Mouse (Mus musculus) hindbrain, embryonic 13.5 days (tissue): ENCODE measurements around the gene Polr3g. TPM values are rescaled to one million over a fixed set of nuclear protein-coding genes. Genes with fewer than 3 reads are reported as not detected.
A peak's percentile ranks its signal among the peaks of the same experiment; 100 is the strongest.
"Not testable (repeated sequence)": the region's sequence is repeated elsewhere in the genome, so short reads cannot be mapped to it uniquely, and the experiment has no call there.

ENCODE experiments used
- ATAC-seq: fragments of 200-750 bp; cut with Nextera tagmentation; 2 replicates; pipeline ENCODE4 v1.8.0; 2017; ENCODE audit warnings: moderate TSS enrichment; ENCODE audit not compliant: low FRiP score
- H3K27ac ChIP-seq: fragments of 300-500 bp; sonication (generic); 2 replicates; pipeline ENCODE4 v1.5.1; 2015; ENCODE audit warnings: inconsistent platforms, mild to moderate bottlenecking, moderate library complexity
- H3K27me3 ChIP-seq: fragments of 300-500 bp; sonication (generic); 2 replicates; pipeline ENCODE4 v1.6.1; 2015; ENCODE audit warnings: mild to moderate bottlenecking, inconsistent platforms
- H3K36me3 ChIP-seq: fragments of 300-500 bp; sonication (generic); 2 replicates; pipeline ENCODE4 v1.6.1; 2015; ENCODE audit warnings: mild to moderate bottlenecking, inconsistent platforms
- H3K4me1 ChIP-seq: fragments of 300-500 bp; sonication (generic); replicated peaks from 2 replicates; pipeline ENCODE4 v1.6.1; 2015; ENCODE audit warnings: inconsistent platforms
- H3K4me2 ChIP-seq: fragments of 300-500 bp; sonication (generic); 2 replicates; pipeline ENCODE4 v1.6.1; 2015; ENCODE audit warnings: inconsistent platforms, mild to moderate bottlenecking, moderate library complexity
- H3K4me3 ChIP-seq: fragments of 300-500 bp; sonication (generic); 2 replicates; pipeline ENCODE4 v1.5.1; 2015; ENCODE audit warnings: mild to moderate bottlenecking, inconsistent platforms
- H3K9ac ChIP-seq: fragments of 300-500 bp; sonication (generic); 2 replicates; pipeline ENCODE4 v1.6.1; 2015; ENCODE audit warnings: mild to moderate bottlenecking, inconsistent platforms
- H3K9me3 ChIP-seq: fragments of 300-500 bp; sonication (generic); 2 replicates; pipeline ENCODE4 v1.6.1; 2016; ENCODE audit warnings: inconsistent platforms
- WGBS: fragments of 180-500 bp; shearing (Covaris S2); methylation state at CpG from one replicate; pipeline ENCODE4 v1.1.7; 2015; 5-methylcytosine and 5-hydroxymethylcytosine counted together
- polyA plus RNA-seq: library from polyadenylated mRNA; unstranded; fragments of >200 nt; fragmentation: Nextera tagmentation; extraction: Ambion mirVana; gene quantifications from 2 replicates; pipeline ENCODE4 v1.2.1, GENCODE M21; 2015

Gene Polr3g
- polyA plus RNA-seq, 1 experiment from 2014 or later: 4.2 TPM

DNA sequence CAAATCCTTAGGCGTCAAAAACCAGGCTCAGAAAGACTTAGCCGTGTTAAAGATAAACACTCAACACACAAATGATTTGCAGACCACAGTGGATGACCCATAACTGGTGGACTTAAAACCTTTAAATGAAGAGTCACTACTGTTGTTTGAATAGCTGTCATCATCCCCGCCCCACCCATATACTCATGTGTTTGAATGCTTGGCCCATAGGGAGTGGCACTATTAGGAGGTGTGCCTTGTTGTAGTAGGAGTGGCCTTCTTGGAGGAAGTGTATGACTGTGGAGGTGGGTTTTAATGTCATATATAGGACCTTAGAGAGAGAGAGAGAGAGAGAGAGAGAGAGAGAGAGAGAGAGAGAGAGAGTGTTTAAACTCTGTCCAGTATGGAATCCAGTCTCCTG, 27.7 kb downstream of the Polr3g start:
- Histone ChIP-seq H3K36me3 (no peaks in the 10 kb centered on the region), H3K27ac (no peak overlapping the region), H3K4me1 (no peaks in the 10 kb centered on the region), H3K4me2 (no peak overlapping the region), H3K27me3 (no peaks in the 10 kb centered on the region), H3K9me3 (no peaks in the 10 kb centered on the region), H3K4me3 (no peak overlapping the region), H3K9ac (no peak overlapping the region)
- 94% methylated on average over 3 of the region's 3 CpGs for WGBS
- no peak for ATAC-seq

DNA sequence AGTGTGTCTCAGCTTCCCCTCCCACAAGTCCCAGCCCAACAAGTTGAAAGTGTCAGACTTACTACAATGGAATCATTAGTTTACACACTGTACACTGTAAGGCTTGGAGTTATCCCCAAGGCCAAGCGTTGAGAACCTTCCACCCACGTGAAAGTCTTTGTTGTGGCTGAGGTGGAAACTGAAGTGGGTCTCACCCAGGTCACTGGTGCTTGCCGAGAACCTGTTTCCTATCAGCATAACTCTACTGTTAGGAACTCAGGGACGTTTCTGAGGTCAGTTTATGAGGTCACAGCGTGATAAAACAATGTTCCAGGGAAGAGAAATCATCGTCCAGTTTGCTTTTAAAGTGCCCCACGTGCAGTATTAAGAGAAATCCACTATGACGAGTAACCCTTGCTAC, 35.5 kb downstream of the Polr3g start:
- no peak for ATAC-seq
- Histone ChIP-seq H3K9me3 (no peaks in the 10 kb centered on the region), H3K4me1 (no peaks in the 10 kb centered on the region), H3K4me3 (no peak overlapping the region), H3K27me3 (no peaks in the 10 kb centered on the region), H3K9ac (no peak overlapping the region), H3K36me3 (peaks cover 31% of the 10 kb centered on the region; the same call in 1 of the 2 replicates), H3K4me2 (no peak overlapping the region), H3K27ac (no peak overlapping the region)
- 90% methylated on average over 8 of the region's 8 CpGs for WGBS

DNA sequence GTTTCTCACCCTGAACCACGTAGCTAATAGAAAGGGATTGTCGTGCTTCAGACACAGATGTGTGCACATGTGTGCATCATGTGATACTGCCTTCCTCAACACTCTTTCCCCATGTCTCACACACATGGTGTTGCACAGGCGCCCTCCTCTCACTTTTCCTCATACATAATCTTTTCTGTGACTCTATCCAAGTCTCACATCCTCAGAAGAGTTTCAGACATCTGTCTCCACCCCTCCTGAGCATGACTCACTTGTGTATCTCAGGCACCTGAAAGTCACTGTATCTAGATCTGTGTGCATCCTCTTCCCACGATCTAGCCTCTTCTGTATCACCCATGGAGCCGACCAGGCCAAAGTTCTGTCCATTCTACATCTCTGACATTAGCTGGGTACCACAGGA, 43.1 kb downstream of the Polr3g start:
- Histone ChIP-seq H3K4me2 (no peak overlapping the region), H3K4me1 (no peaks in the 10 kb centered on the region), H3K9ac (no peak overlapping the region), H3K27me3 (no peaks in the 10 kb centered on the region), H3K9me3 (no peaks in the 10 kb centered on the region), H3K4me3 (no peak overlapping the region), H3K27ac (no peak overlapping the region), H3K36me3 (peaks cover 55% of the 10 kb centered on the region)
- ATAC-seq: no peak
- 94% methylated on average over 5 of the region's 5 CpGs for WGBS

DNA sequence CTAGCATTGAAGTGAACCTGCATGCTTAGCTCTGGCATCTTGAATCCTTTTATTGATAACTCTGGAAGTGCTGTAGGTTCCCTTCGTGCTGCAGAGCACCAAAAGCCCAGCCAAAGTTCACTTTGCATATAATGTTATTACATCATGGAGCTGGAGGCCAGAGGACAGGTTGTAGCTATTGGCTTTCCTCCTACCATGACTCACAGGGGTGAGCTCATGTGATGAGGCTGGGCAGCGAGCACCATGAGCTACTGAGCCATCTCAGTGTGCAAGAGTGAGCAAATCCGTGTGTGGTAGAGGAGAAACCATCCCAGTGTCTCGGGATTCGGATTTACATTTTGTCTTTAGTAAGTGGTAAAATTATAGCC, 46.5 kb downstream of the Polr3g start:
- no peak overlapping the region for H3K4me3 ChIP-seq
- H3K4me2 ChIP-seq: no peak overlapping the region
- H3K4me1 ChIP-seq: peaks cover 9% of the 10 kb centered on the region
- H3K36me3 ChIP-seq: peaks cover 52% of the 10 kb centered on the region
- H3K27ac ChIP-seq: no peak overlapping the region
- WGBS: 94% methylated on average over 5 of the region's 5 CpGs
- H3K9me3 ChIP-seq: no peaks in the 10 kb centered on the region
- no peak overlapping the region for H3K9ac ChIP-seq
- ATAC-seq: no peak
- no peaks in the 10 kb centered on the region for H3K27me3 ChIP-seq

DNA sequence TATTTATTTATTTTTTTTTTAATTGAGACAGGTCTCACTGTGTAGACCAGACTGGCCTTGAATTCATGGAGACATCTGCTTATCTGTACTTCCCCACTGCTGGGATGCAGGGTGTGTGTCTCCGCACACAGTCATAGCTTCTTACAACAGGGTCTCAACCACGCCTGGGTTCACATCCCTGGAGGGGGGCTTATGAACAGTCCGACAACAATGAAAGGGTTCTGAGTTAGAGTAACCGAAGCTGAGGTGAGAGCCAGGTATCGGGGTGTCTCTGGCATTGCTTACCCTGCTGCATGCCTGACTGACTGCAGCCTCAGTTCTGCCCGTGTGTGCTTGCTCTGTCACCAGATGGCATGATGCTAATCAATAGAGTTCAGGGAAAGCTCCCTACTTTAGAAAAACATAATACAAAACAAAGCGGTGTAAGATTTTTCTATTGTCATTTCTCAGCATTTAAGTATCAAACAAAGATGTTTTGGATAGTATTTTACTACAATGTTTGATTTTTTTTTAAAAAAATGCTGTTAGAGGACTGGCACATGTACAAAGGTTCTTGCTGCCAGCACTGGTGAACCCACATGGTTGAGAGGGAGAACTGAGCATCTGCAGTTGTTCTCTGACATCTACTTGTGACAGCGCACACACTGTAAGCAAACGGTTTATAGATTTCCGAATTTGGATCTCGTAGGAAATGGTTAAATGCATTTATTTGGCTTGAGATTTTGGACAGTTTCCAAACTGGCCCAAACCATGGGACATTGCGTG, 47.1 kb downstream of the Polr3g start:
- WGBS: 88% methylated on average over 12 of the region's 12 CpGs
- Histone ChIP-seq H3K9me3 (no peaks in the 10 kb centered on the region), H3K36me3 (peaks cover 46% of the 10 kb centered on the region), H3K9ac (no peak overlapping the region), H3K27me3 (no peaks in the 10 kb centered on the region), H3K27ac (no peak overlapping the region), H3K4me2 (no peak overlapping the region), H3K4me3 (no peak overlapping the region), H3K4me1 (peaks cover 13% of the 10 kb centered on the region)
- no peak for ATAC-seq

DNA sequence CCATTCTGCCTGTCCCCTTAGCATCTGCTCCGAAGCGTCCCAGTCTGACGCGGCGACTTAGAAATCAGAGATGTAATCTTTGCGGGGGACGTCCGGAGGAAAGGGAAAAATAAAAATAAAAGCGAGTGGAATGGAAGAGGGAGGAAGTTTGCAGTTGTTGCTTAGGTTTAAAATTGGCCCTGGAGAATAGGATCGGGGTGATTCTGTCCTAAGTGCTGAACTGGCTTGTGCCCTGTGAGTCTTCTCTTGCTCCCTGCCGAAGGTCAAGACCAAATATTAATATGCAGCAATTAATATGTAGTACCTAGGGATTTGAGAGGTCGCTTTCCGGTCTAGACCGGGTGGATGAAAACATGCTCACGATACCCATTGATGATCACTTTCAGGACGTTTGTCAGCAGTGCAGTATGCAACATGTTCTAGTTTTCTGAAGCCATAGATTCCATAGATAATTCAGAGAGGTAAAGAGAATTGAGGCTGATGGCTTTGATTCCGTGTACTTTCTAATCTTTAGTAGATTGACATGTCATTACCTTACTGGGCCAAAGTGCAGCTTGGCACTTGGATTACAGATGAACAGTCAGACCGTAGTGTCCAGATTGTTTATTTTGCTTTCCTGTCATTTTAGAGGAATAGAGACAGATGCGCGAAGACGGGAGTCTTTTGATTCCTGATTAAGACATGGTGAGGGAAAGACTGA, 52.6 kb downstream of the Polr3g start:
- H3K4me2 ChIP-seq: peak overlapping the region; percentile 84
- H3K36me3 ChIP-seq: peaks cover 7% of the 10 kb centered on the region; the same call in 1 of the 2 replicates
- no peaks in the 10 kb centered on the region for H3K9me3 ChIP-seq
- no peaks in the 10 kb centered on the region for H3K27me3 ChIP-seq
- peak overlapping the region; percentile 83 for H3K4me3 ChIP-seq
- peak overlapping the region; percentile 92 for H3K9ac ChIP-seq
- peak overlapping the region; percentile 94 for H3K27ac ChIP-seq
- H3K4me1 ChIP-seq: peaks cover 26% of the 10 kb centered on the region
- WGBS: 6% methylated on average over 21 of the region's 21 CpGs
- ATAC-seq: peak; percentile 2

DNA sequence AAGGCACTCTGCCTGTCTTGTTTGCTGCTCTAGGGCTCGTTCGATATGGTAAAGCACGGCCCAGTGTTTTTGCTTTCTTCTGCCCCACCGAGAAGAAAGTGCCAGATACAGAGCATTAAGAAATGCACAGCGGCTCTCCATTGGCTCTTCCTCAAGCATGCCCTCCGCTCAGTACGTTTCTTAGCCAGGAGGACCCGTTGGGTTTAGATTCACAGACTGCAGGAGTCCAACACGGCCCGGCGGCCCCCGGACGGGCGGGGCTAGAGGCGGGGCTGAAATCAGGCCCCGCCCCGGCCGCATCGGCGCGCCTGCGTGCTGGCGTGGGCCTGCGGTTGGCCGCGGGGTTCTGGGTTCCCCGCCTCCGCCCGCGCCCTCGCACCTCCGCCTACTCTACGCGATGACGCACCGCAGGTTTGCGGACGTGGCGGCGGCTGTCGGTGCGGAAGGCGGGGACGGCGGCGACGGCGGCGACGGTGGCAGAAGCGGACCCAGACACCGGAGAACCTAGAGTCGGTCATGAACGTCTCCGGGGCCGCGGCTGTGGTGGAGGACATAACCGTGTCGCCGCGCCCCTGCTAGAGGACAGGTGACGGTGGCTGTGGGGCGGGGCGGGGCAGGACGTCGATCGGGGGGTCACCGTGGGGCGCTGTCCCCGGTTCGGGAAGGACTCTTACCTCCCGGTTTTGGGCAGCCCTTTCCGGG, 53.3 kb downstream of the Polr3g start, which contains the start of gene Lysmd3:
Lysmd3 (plus strand) TSS at position 313 of the 702 bp plus-strand sequence.
- Histone ChIP-seq H3K27ac (peak within 1 kb of the TSS; percentile 94), H3K27me3 (no peaks in the 10 kb centered on the region), H3K9me3 (no peaks in the 10 kb centered on the region), H3K36me3 (peaks cover 7% of the 10 kb centered on the region; the same call in 1 of the 2 replicates), H3K4me3 (peak within 1 kb of the TSS; percentile 83), H3K9ac (peak within 1 kb of the TSS; percentile 92), H3K4me1 (peaks cover 26% of the 10 kb centered on the region), H3K4me2 (peak within 1 kb of the TSS; percentile 84)
- ATAC-seq: peak; percentile 99
- under 1% methylated on average over 65 of the region's 73 CpGs for WGBS

DNA sequence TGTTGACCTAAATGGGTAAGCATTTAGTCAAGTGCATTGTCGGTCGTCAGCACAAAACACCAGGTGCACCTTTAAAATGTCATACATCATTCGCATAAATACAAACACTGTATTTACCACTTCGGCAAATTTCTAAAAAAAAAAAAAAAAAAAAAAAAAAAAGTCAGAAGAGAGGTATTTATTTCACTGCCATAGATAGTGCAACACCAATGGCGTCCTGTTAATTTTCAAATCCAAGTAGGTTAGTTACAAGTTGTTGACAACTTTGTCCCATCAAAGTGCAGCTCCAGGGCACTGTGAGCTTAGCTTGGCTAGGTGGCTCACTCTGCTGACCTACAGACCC, 53.8 kb downstream of the Polr3g start:
- H3K27ac ChIP-seq: peak overlapping the region; percentile 94
- peak overlapping the region; percentile 84 for H3K4me2 ChIP-seq
- peak overlapping the region; percentile 92 for H3K9ac ChIP-seq
- WGBS: 4% methylated on average over 5 of the region's 5 CpGs
- peaks cover 7% of the 10 kb centered on the region; the same call in 1 of the 2 replicates for H3K36me3 ChIP-seq
- H3K4me1 ChIP-seq: peaks cover 26% of the 10 kb centered on the region
- H3K9me3 ChIP-seq: no peaks in the 10 kb centered on the region
- H3K4me3 ChIP-seq: peak overlapping the region; percentile 83
- no peak for ATAC-seq
- no peaks in the 10 kb centered on the region for H3K27me3 ChIP-seq

DNA sequence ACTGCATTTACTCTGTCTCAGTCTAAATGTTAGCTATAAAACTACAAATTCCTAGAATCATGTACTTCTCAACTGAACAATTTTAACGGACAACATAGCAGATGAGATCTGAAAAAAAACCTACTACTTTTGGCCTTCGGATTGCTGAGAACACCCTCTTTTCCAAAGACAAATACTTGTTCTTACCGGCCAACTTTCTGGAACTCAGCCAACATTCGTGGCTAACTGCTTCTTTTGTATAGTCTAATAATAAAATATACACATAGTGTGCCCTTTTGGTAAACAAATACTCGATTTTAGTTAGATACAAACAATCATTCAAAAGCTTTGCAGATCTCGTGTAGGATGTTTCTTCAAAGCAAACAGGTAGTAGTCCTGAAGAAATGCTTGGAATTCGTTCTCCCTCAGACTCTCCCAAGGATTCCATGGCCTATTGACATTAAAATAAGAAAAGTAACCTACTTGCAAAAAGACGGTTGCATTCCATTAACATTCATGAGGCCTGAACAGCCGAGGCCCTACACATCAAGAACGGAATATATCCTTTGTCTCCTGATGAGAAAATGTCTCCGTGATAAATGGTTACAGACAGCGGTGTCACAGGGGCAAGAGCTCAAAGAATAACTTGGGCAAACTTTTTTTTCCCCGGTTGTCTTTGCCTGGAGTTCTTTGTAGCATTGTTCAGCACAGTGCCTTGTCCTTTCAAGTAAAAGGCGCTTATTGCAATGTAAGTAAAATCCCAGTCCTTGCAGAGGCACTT, 54.5 kb downstream of the Polr3g start:
- peaks cover 26% of the 10 kb centered on the region for H3K4me1 ChIP-seq
- peak overlapping the region; percentile 83 for H3K4me3 ChIP-seq
- ATAC-seq: no peak
- WGBS: 4% methylated on average over 14 of the region's 14 CpGs
- H3K4me2 ChIP-seq: peak overlapping the region; percentile 84
- H3K27me3 ChIP-seq: no peaks in the 10 kb centered on the region
- peak overlapping the region; percentile 94 for H3K27ac ChIP-seq
- H3K36me3 ChIP-seq: 0 out of 2 replicates have a peak, but pooled peaks cover 2% of the 10 kb centered on the region
- H3K9ac ChIP-seq: no peak overlapping the region
- no peaks in the 10 kb centered on the region for H3K9me3 ChIP-seq

DNA sequence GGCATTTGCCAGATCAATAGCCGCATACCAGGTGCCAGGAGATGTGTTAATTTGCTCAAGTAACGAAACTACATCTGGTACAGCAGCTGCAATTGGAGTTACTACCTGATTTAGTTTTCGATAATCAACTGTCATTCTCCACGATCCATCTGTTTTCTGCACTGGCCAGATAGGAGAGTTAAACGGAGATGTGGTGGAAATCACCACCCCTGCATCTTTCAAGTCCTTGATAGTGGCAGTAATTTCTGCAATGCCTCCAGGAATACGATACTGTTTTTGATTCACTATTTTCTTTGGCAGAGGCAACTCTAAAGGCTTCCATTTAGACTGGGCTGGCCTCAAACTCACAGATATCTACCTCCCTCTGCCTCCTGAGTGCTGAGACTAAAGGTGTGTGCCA, 60.4 kb downstream of the Polr3g start:
- H3K9ac ChIP-seq, H3K4me1 ChIP-seq, H3K4me2 ChIP-seq, ATAC-seq, H3K27me3 ChIP-seq, H3K9me3 ChIP-seq, H3K27ac ChIP-seq, H3K36me3 ChIP-seq, H3K4me3 ChIP-seq: not testable (repeated sequence)
- 86% methylated on average over 5 of the region's 6 CpGs for WGBS

DNA sequence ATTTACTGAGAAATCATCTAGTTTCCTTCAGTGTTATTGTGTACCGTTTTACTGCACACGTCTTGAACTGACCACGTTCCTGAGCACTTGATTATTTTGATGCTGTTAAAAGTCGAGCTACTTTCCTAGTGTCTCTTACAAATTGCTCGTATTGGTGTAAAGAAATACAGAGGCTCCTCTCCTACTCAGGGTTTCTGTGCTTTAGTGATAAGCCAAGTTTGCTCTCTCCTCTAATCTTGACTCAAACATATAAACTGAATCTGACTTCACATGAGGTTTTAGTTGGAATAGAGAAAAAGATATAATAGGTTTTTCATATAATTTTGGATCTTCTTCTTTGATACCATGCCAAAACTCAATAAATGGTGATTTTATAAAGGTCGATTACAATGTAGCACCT, 64.5 kb downstream of the Polr3g start:
- no peak overlapping the region for H3K27ac ChIP-seq
- no peak for ATAC-seq

More for the DNA sequence above, 64.5 kb downstream of the Polr3g start:
- Histone ChIP-seq H3K4me1 (no peaks in the 10 kb centered on the region; the same call in 1 of the 2 replicates), H3K9ac (no peak overlapping the region), H3K27me3 (no peaks in the 10 kb centered on the region), H3K9me3 (no peaks in the 10 kb centered on the region), H3K4me3 (no peak overlapping the region), H3K36me3 (no peaks in the 10 kb centered on the region), H3K4me2 (no peak overlapping the region)
- 87% methylated on average over 6 of the region's 6 CpGs for WGBS
